ENCODE assay signal across 14 mouse cellular contexts in genomic region chr8:57685803-57686202, GRCm38 (mm10).
"Had no signal": no experiment of that assay in that cellular context is flagged by ENCODE, and none has a peak within 500 bp of the region (broad histone marks: within the 10 kb centered on the region; RNA-seq: fewer than 3 reads in every experiment).

No protein-coding gene starts in this region.

- H3K27me3 ChIP-seq: liver, embryonic 12.5 days; midbrain, embryonic 12.5 days; neural tube, embryonic 12.5 days; stomach, embryonic 15.5 days had no signal

- H3K9ac ChIP-seq: liver, embryonic 12.5 days; liver, embryonic 14.5 days; lung, embryonic 14.5 days; midbrain, embryonic 12.5 days; neural tube, embryonic 12.5 days; stomach, embryonic 15.5 days had no signal

- DNase-seq: lung, adult 18-20 months; lung, embryonic 14.5 days; lung, postnatal 10 days; lung, postnatal 4 days; right cerebral cortex, postnatal 14 days; thymus, adult 2 months; thymus, postnatal 25 days; thymus, postnatal 4 days had no signal

- H3K9me3 ChIP-seq: liver, embryonic 12.5 days; midbrain, embryonic 12.5 days; neural tube, embryonic 12.5 days; stomach, embryonic 15.5 days had no signal

- H3K4me1 ChIP-seq: liver, embryonic 12.5 days; neural tube, embryonic 12.5 days; stomach, embryonic 15.5 days had no signal

- H3K4me3 ChIP-seq: liver, embryonic 12.5 days; midbrain, embryonic 12.5 days; neural tube, embryonic 12.5 days; stomach, embryonic 15.5 days had no signal

- ATAC-seq: liver, embryonic 12.5 days had no signal

- H3K4me2 ChIP-seq: liver, embryonic 12.5 days; lung, embryonic 14.5 days; midbrain, embryonic 12.5 days; neural tube, embryonic 12.5 days; stomach, embryonic 15.5 days had no signal

- H3K27ac ChIP-seq: liver, embryonic 12.5 days; liver, embryonic 14.5 days; midbrain, embryonic 12.5 days; neural tube, embryonic 12.5 days; stomach, embryonic 15.5 days; stomach, postnatal 0 days had no signal

- H3K36me3 ChIP-seq: liver, embryonic 12.5 days; midbrain, embryonic 12.5 days; neural tube, embryonic 12.5 days; stomach, embryonic 15.5 days had no signal
